Mouse (Mus musculus) G1E (cell line): ENCODE results near the gene P2rx1. TPM values are rescaled to one million over a fixed set of nuclear protein-coding genes. Genes with fewer than 3 reads are reported as not detected.
A peak's percentile ranks its signal among the peaks of the same experiment; 100 is the strongest.

Experiments
- ATAC-seq: 2 replicates; pipeline ENCODE4 v1.8.0; 2016; ENCODE audit warnings: mild to moderate bottlenecking; ENCODE audit not compliant: insufficient number of reproducible peaks, poor library complexity, low FRiP score, severe bottlenecking; ENCODE audit errors: extremely low read depth
- DNase-seq: peaks from one replicate; pipeline ENCODE4 v3.0.0; 2012; ENCODE audit warnings: low spot score
- H3K27me3 ChIP-seq: 2 replicates; pipeline ENCODE4 v1.6.1; 2012; ENCODE audit warnings: mild to moderate bottlenecking, low read length, inconsistent platforms; ENCODE audit not compliant: insufficient read depth
- H3K36me3 ChIP-seq: replicated peaks from 2 replicates; pipeline ENCODE3; 2012; ENCODE audit warnings: mild to moderate bottlenecking, inconsistent platforms
- H3K4me1 ChIP-seq: 2 replicates; pipeline ENCODE4 v1.6.1; 2012; ENCODE audit warnings: low read depth, low read length, inconsistent platforms, mixed read lengths; ENCODE audit not compliant: insufficient read depth
- H3K4me3 ChIP-seq: 2 replicates; pipeline ENCODE4 v1.5.1; 2012; ENCODE audit warnings: low read depth, mild to moderate bottlenecking, inconsistent platforms, low read length, moderate library complexity, mixed read lengths
- H3K9me3 ChIP-seq: replicated peaks from 2 replicates; pipeline ENCODE4 v1.6.1; 2012; ENCODE audit warnings: inconsistent platforms
- CTCF ChIP-seq: IDR thresholded peaks from 2 replicates; pipeline ENCODE4 v1.5.1; 2012; ENCODE audit warnings: low read depth, low read length, inconsistent platforms, mixed read lengths
- GATA1 ChIP-seq: IDR thresholded peaks from 2 replicates; pipeline ENCODE4 v1.6.1; 2012; ENCODE audit warnings: borderline replicate concordance, low read length, inconsistent platforms, mixed read lengths
- GATA2 ChIP-seq: IDR thresholded peaks from 2 replicates; pipeline ENCODE4 v1.6.1; 2012; ENCODE audit warnings: low read depth, low read length, inconsistent platforms, borderline replicate concordance
- POLR2AphosphoS5 ChIP-seq: IDR thresholded peaks from 2 replicates; pipeline ENCODE4 v1.6.1; 2012; ENCODE audit warnings: low read depth, low read length, inconsistent platforms; ENCODE audit not compliant: insufficient replicate concordance
- TAL1 ChIP-seq: conservative IDR thresholded peaks from 2 replicates; pipeline ENCODE4 v1.6.1; 2012; ENCODE audit warnings: low read depth, low read length, inconsistent platforms, mixed read lengths
- polyA plus RNA-seq: library from polyadenylated mRNA; stranded (reverse); fragments of >175 nt; gene quantifications from 2 replicates; pipeline ENCODE4 v1.2.3, GENCODE M21; 2012
- total RNA-seq, 2 experiments: library from RNA; stranded (forward) in 1 of 2; stranded (reverse) in 1 of 2; fragments of 200-1000 nt in 1 of 2; fragments of >200 nt in 1 of 2; fragmentation: Nextera tagmentation in 1 of 2; gene quantifications; 2 replicates each; pipeline ENCODE4 v1.2.3; 2014 to 2017

The P2rx1 gene
- total and polyA plus RNA-seq, 3 experiments: 11.4 to 46.9 (median 14.8) TPM

GRCm38 (mm10) chr11:72961072-72961980 is 37.6 kb upstream of the P2rx1 start, which contains the start of gene Atp2a3:
Atp2a3 (plus strand) TSS chr11:72961169.
- DNase-seq: peak; percentile 77
- peak within 1 kb of the TSS; percentile 73 for H3K4me3 ChIP-seq
- H3K27me3 ChIP-seq: peaks cover 48% of the 10 kb centered on the region
- TF ChIP-seq TAL1 (no peak), GATA1 (no peak), POLR2AphosphoS5 (no peak), CTCF (no peak), GATA2 (no peak)
- no peaks in the 10 kb centered on the region for H3K9me3 ChIP-seq
- H3K4me1 ChIP-seq: peaks cover 63% of the 10 kb centered on the region
- peak; percentile 46 for ATAC-seq
- peaks cover 17% of the 10 kb centered on the region for H3K36me3 ChIP-seq

- H3K4me1 ChIP-seq: peaks cover 56% of the 10 kb centered on the region
- H3K9me3 ChIP-seq: no peaks in the 10 kb centered on the region
- peaks cover 25% of the 10 kb centered on the region for H3K36me3 ChIP-seq
- H3K27me3 ChIP-seq: peaks cover 51% of the 10 kb centered on the region
- ATAC-seq: no peak
- no peak for TF ChIP-seq GATA1
- TF ChIP-seq GATA2: no peak
- no peak for TF ChIP-seq POLR2AphosphoS5
- no peak for TF ChIP-seq TAL1
- TF ChIP-seq CTCF: no peak
- H3K4me3 ChIP-seq: no peak overlapping the region
- no peak for DNase-seq
Observed at GRCm38 (mm10) chr11:72962378-72962777, 36.5 kb upstream of the P2rx1 start.

- peaks cover 51% of the 10 kb centered on the region for H3K27me3 ChIP-seq
- H3K9me3 ChIP-seq: no peaks in the 10 kb centered on the region
- peaks cover 48% of the 10 kb centered on the region for H3K4me1 ChIP-seq
- DNase-seq: no peak
- H3K36me3 ChIP-seq: peaks cover 28% of the 10 kb centered on the region
- H3K4me3 ChIP-seq: no peak overlapping the region
- TF ChIP-seq GATA1: no peak
- TF ChIP-seq GATA2: no peak
- no peak for TF ChIP-seq CTCF
- TF ChIP-seq TAL1: no peak
- TF ChIP-seq POLR2AphosphoS5: no peak
- ATAC-seq: no peak
Observed at GRCm38 (mm10) chr11:72963058-72963788, 35.7 kb upstream of the P2rx1 start.

- no peaks in the 10 kb centered on the region for H3K9me3 ChIP-seq
- peaks cover 45% of the 10 kb centered on the region for H3K4me1 ChIP-seq
- DNase-seq (no peak), ATAC-seq (no peak)
- no peak overlapping the region for H3K4me3 ChIP-seq
- H3K36me3 ChIP-seq: peaks cover 28% of the 10 kb centered on the region
- TF ChIP-seq GATA2: no peak
- H3K27me3 ChIP-seq: peaks cover 50% of the 10 kb centered on the region
Observed at GRCm38 (mm10) chr11:72963789-72964294, 35.1 kb upstream of the P2rx1 start.

GRCm38 (mm10) chr11:72974995-72975503 is 23.9 kb upstream of the P2rx1 start:
- Histone ChIP-seq H3K9me3 (no peaks in the 10 kb centered on the region), H3K4me1 (no peaks in the 10 kb centered on the region), H3K27me3 (peaks cover 23% of the 10 kb centered on the region), H3K4me3 (no peak overlapping the region), H3K36me3 (peaks cover 83% of the 10 kb centered on the region)
- DNase-seq (no peak), ATAC-seq (no peak)
- TF ChIP-seq POLR2AphosphoS5: no peak
- TF ChIP-seq CTCF: no peak
- TF ChIP-seq TAL1: no peak
- no peak for TF ChIP-seq GATA2
- no peak for TF ChIP-seq GATA1

GRCm38 (mm10) chr11:72982516-72982915 is 16.4 kb upstream of the P2rx1 start:
- peaks cover 8% of the 10 kb centered on the region for H3K4me1 ChIP-seq
- TF ChIP-seq TAL1 (no peak), POLR2AphosphoS5 (no peak), CTCF (no peak), GATA1 (no peak), GATA2 (no peak)
- ATAC-seq (no peak), DNase-seq (no peak)
- H3K9me3 ChIP-seq: no peaks in the 10 kb centered on the region
- peaks cover 22% of the 10 kb centered on the region; the same call in 1 of the 2 replicates for H3K27me3 ChIP-seq
- peaks cover 58% of the 10 kb centered on the region for H3K36me3 ChIP-seq
- no peak overlapping the region for H3K4me3 ChIP-seq
